In genomic region chr11:118007460-118008143, GRCm38 (mm10) we compare ENCODE assay signal across 10 mouse cellular contexts. TPM values are rescaled to one million over a fixed set of nuclear protein-coding genes. Genes with fewer than 3 reads are reported as not detected.
DNase-seq lines count a peak whose midpoint lies in the region; ATAC-seq and TF ChIP-seq lines count a peak whose summit lies in the region.
"Had no signal": no experiment of that assay in that cellular context is flagged by ENCODE, and none has a peak within 500 bp of the region (broad histone marks: within the 10 kb centered on the region; RNA-seq: fewer than 3 reads in every experiment).

No protein-coding gene starts in this region.

- no peak overlapping the region for H3K4me3 ChIP-seq in hindbrain, embryonic 10.5 days
- no peak overlapping the region for H3K4me3 ChIP-seq in hindbrain, embryonic 13.5 days
- H3K4me3 ChIP-seq in ES-E14 (ENCODE audit: insufficient read depth in 1 of 2, low read depth in 1 of 2, low read length in 2 of 2, poor library complexity in 1 of 2, severe bottlenecking in 1 of 2): peak overlapping the region; percentile 29 to 36
- H3K4me3 ChIP-seq: erythroblast, embryonic 14.5 days had no signal

- H3K4me1 ChIP-seq in hindbrain, embryonic 10.5 days (replicated peaks): peaks cover 47% of the 10 kb centered on the region
- peaks cover 42% of the 10 kb centered on the region for H3K4me1 ChIP-seq in hindbrain, embryonic 13.5 days (replicated peaks)
- H3K4me1 ChIP-seq in ES-E14 (ENCODE audit: control insufficient read depth in 2 of 2, insufficient read depth in 2 of 2, low read length in 2 of 2, poor library complexity in 1 of 2): peaks cover 39 to 43% of the 10 kb centered on the region in 2 experiments

- WGBS in hindbrain, embryonic 10.5 days: 76% methylated on average over 8 of the region's 8 CpGs
- 83% methylated on average over 8 of the region's 8 CpGs for WGBS in hindbrain, embryonic 13.5 days

- no peak for DNase-seq in hindbrain, embryonic 10.5 days (ENCODE audit: low spot score)
- peak; percentile 89 for DNase-seq in ES-E14 (ENCODE audit: low read depth, low spot score)
- peak; percentile 90 for DNase-seq in gonadal fat pad, adult 2 months (ENCODE audit: low read depth)
- DNase-seq in lung, postnatal 36 days: peak; percentile 67
- DNase-seq in right cerebral cortex, postnatal 36 days (ENCODE audit: low spot score in 2 of 2): no peak
- no peak for DNase-seq in ovary, postnatal 14 days (ENCODE audit: low spot score)
- no peak for DNase-seq in kidney, postnatal 10 days
- DNase-seq: layer of hippocampus, adult 9-11 months had no signal

- no peaks in the 10 kb centered on the region for H3K27me3 ChIP-seq in hindbrain, embryonic 10.5 days (ENCODE audit: insufficient read depth, poor library complexity, severe bottlenecking)
- no peaks in the 10 kb centered on the region for H3K27me3 ChIP-seq in hindbrain, embryonic 13.5 days

- no peak overlapping the region for H3K4me2 ChIP-seq in hindbrain, embryonic 13.5 days

- ATAC-seq in hindbrain, embryonic 13.5 days (ENCODE audit: low FRiP score): no peak

- in situ Hi-C loops in ES-E14 (cut with MboI; ENCODE audit: low sequenced_read_pairs in 2 of 2, unreplicated experiment in 2 of 2): no loop called here

- H3K9me3 ChIP-seq in hindbrain, embryonic 10.5 days: no peaks in the 10 kb centered on the region
- no peaks in the 10 kb centered on the region for H3K9me3 ChIP-seq in hindbrain, embryonic 13.5 days
- H3K9me3 ChIP-seq in ES-E14 (ENCODE audit: control insufficient read depth, insufficient read depth, low read depth, low read length): no peaks in the 10 kb centered on the region

- H3K27ac ChIP-seq in hindbrain, embryonic 10.5 days: peak overlapping the region; percentile 64
- H3K27ac ChIP-seq in hindbrain, embryonic 13.5 days: no peak overlapping the region
- H3K27ac ChIP-seq in ES-E14 (ENCODE audit: insufficient read depth, low read depth, low read length, poor library complexity, severe bottlenecking): peak overlapping the region; percentile 87

- H3K9ac ChIP-seq in hindbrain, embryonic 13.5 days: no peak overlapping the region
- H3K9ac ChIP-seq in ES-E14 (ENCODE audit: insufficient read depth, low read depth, low read length, poor library complexity, severe bottlenecking): peak overlapping the region; percentile 15; the same call in 1 of the 2 replicates

- H3K36me3 ChIP-seq in hindbrain, embryonic 10.5 days: peaks cover 76% of the 10 kb centered on the region
- peaks cover 42% of the 10 kb centered on the region for H3K36me3 ChIP-seq in hindbrain, embryonic 13.5 days
- peaks cover 32% of the 10 kb centered on the region for H3K36me3 ChIP-seq in ES-E14 (ENCODE audit: control insufficient read depth, insufficient read depth, low read length, poor library complexity, severe bottlenecking)

TF ChIP-seq in ES-E14, 5 proteins besides CTCF, POLR2A, EP300 and RAD21:
- no peak for TF ChIP-seq ZNF384 (IDR thresholded peaks at IDR 0.05; ENCODE audit: low read depth, low read length)
- TF ChIP-seq CHD2 (IDR thresholded peaks at IDR 0.05; ENCODE audit: low read depth, low read length): no peak

RNA-seq across cellular contexts. Expression of gene Pgs1, which starts 21.5 kb away (rescaled TPM):
- 46.2 and 51.9 TPM in 2 replicates for polyA plus RNA-seq in hindbrain, embryonic 10.5 days (2016; fragmentation: Nextera tagmentation; extraction: Ambion mirVana)
- polyA plus RNA-seq in hindbrain, embryonic 13.5 days (2015; fragmentation: Nextera tagmentation; extraction: Ambion mirVana): 47.4 and 47.6 TPM in 2 replicates
- 95.2 and 101 TPM in 2 replicates for total RNA-seq in ES-E14 (2012; rRNA removed)
- polyA plus RNA-seq in gonadal fat pad, adult 2 months (2012; rRNA removed): 32.4 and 44.8 TPM in 2 replicates

RNA-seq across cellular contexts. Expression of gene Socs3, which starts 37.8 kb away (rescaled TPM):
- polyA plus RNA-seq in hindbrain, embryonic 10.5 days (2016; fragmentation: Nextera tagmentation; extraction: Ambion mirVana): 12.5 and 14.2 TPM in 2 replicates
- polyA plus RNA-seq in hindbrain, embryonic 13.5 days (2015; fragmentation: Nextera tagmentation; extraction: Ambion mirVana): 8.3 and 8.8 TPM in 2 replicates
- 69.8 and 78.6 TPM in 2 replicates for total RNA-seq in ES-E14 (2012; rRNA removed)
- polyA plus RNA-seq in gonadal fat pad, adult 2 months (2012; rRNA removed): 4.5 and 5.4 TPM in 2 replicates

Comparison
In these comparisons a context has a peak if more than half of its experiments do, and no peak if none do; other contexts are left out.
1. DNase-seq: peak in ES-E14 (single experiment), gonadal fat pad, adult 2 months (single experiment) and lung, postnatal 36 days (single experiment); none in hindbrain, embryonic 10.5 days (single experiment), right cerebral cortex, postnatal 36 days (0 of 2), ovary, postnatal 14 days (single experiment) and kidney, postnatal 10 days (single experiment).
2. H3K4me3 ChIP-seq: peak in ES-E14 (2 of 2); none in hindbrain, embryonic 10.5 days (single experiment) and hindbrain, embryonic 13.5 days (single experiment).